Mouse (Mus musculus): ENCODE data around the gene Dlgap4.
A peak's percentile ranks its signal among the peaks of the same experiment; 100 is the strongest.

Gene Dlgap4

DNA sequence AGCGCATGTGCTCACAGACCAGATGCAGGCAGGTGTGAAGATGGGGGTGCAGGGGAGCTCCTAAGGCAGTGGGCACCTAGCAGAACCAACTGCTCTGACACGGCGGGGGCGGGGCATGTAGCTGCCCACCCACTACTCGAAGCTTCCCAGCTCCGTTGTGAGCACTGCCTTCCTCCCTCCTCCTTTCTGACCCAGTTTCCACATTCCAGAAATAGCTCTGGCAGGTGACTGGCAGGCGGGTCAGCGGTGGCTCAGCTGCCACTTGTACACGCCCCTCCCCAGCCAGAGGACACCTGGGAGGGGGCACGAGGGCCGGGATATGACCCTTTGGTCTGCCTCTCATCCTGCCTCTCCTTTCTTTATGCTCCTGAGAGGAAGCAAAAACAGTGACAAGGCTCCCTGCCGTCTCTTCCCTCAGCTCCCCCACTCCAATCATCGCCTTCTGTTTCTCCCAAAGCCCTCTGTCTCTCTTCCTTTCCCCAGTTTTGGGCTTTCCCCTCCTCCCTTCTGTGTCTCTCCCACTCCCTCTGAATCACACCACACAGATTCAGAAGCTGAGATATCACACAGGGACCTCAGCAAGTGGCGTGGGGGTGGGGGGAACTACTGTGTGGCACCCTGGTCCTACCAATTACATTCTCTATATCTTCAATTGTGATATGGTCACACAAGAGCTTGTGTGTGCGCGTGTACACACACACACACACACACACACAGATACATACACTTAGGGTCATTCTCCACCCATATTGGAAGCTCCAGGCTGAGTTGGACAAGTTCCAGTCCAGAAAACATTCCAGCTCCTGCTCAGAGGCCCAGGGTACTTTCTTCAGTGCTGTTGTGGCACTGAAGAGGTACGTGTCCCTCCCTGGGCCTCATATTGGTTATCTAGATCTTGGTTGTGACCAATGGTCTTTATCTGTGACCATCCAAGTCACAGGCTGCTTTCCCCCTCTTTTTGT lies 104.1 kb downstream of the Dlgap4 start:
- DNase-seq (ENCODE audit: low spot score): peak; percentile 65

DNA sequence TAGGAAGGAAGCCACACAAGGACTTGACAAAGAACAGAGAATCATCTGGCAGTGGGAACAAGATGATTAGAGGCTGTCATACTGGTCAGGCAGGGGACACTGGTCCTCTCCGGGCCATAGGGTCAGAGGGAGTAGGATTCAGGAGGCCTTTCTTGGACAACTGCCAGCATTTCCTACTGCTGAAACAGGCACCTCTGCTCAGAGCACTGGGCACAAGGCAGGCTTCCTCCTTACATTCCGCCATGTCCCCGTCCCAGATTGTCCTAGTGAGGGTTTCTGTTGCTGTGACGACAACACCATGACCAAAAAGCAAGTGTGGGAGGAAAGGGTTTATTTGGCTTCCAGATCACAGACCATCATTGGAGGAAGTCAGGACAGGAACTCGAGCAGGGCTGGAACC lies 105.3 kb downstream of the Dlgap4 start:
- DNase-seq (ENCODE audit: low spot score): no peak

DNA sequence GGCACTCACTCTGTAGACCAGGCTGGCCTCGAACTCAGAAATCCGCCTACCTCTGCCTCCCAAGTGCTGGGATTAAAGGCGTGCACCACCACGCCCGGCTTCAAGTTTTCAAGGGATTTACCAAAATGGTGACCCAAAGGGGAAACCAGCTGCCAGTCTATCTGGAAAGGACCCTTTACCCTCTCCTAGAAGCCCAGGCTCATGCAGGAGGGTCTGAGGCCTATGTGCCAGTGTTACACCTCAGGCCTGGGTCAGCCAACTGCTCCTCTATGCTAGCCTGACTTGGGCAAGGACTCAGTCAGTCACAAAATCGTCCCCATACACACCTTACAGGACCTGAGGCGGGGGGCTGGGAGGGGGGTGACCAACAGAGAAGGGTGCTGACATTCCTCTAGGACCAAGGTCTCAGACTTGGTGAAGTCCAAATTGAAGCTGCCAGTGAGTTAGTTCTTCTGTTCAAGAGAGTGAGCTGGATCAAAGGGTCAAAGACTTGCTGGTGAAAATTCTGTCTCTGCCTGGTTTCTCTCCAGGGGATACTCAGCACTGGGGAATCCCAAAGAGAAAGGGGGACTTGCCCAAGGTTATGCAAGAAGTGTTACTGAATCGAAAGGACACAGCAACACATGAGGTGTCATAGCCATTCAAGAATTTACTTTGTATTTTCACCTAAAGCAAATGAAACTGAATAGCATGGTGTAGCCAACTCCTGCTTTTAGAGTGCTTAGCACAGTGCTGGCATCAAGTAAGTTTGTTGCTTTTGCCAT lies 106.2 kb downstream of the Dlgap4 start:
- no peak for DNase-seq (ENCODE audit: low spot score)

DNA sequence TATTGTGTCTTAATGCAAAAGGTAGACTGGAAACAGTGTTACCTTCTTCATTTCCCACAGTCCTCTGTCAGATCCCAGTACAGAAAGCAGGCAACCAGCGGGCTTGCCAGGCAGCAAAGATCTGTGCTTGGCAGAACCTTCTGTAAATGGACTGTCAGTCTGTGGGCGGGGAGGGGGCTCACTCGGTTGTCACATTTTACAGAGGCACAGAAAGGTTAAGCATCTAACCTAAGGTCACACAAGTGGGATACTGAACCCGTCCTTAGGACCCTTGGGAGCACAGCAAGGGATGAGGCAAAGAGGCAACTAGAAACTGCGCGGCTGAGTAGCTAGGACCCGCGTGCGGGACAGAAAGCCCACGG lies 106.8 kb downstream of the Dlgap4 start:
- DNase-seq (ENCODE audit: low spot score): no peak

DNA sequence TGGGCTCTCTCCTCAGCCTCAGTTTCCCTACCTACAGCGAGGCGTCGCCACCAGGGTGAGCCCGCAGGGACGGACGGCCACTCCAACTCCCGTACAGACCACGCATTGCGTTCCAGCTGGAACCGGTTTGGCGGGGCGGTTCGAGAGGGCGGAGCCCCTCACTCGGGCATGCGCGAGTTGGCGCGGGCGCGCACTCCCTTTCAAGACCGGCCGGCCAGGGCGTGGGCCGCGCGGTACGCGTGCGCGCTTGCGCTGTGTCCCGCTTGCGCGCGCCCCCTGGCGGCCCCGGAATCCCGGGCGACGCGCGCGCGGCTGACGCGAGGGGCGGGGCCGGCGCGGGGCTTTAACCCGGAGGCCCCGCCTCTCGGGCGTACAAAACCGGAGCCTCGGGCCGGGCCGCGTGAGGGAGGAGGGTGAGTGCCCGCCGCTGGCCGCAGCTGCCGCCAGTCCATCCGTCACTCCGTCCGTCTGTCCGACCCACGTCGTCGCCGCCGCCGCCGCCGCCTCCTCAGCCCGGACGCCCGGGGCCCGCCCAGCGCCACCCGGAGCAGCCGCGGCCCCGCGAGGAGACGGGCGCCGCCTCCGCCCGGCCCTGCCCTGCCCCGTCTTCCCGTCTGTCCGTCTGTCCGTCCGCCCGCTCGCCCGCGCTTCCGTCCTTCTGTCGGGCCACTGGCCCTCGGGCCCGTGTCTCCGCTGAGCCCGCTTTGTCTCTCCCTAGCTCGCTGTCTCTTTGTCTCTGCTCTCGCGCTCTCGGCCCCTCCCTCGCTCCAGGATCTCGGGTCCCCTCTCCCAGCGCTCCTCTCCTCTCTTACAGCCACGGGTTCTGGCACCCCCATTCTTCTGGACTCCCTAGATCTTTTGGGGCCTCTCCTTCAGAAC lies 107.4 kb downstream of the Dlgap4 start:
- DNase-seq (ENCODE audit: low spot score): peak; percentile 97

DNA sequence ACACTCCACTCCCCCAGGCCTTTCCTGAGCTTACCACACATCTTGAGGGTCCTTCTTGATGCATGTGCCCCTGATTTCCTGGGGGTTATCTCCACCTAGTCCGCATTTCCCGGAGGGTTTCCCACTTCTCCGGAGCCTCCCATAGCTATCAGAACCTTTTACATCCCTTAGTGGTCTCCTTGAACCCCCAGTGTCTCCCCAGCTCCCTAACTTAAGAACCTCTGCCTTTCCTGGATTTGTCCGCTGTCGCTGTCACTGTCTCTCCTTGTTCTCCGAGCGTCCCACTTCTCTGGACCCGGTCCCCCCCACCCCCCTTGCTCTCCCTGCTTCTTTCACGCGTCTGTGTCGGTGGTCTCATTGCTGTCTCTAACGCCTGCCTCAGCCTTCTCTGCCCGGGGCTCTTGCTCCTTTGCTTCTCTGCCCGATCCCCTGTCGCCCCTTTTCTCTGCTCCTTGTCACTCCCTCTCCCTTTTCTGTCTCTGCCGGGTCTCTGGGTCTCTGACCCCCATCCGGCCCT lies 108.1 kb downstream of the Dlgap4 start:
- DNase-seq (ENCODE audit: low spot score): peak; percentile 69

DNA sequence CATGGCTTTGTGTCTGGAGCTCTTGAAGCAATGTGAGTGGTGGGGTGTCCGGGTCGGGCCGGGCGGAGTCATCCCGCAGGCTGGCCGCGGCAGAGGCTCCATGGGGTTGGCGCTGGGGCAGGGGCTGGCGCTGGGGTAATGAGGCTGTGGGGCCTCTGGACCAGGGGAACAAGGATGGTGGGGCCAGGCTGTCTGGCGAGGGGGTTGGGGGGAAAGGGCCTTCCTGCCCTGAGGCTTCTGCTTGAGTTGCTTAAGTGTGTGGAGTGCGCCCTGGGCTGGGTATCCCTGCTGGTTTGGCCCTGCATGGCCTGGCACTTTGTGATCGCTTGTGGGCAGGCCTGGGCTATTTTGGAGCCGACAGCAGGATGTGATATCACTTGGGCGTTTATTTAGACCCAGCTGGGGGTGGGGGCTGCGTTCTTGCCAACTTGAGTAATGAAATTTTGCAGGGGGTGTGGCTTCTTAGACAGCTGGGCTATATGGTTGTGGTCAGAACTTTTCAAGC lies 108.6 kb downstream of the Dlgap4 start:
- peak; percentile 68 for DNase-seq (ENCODE audit: low spot score)

DNA sequence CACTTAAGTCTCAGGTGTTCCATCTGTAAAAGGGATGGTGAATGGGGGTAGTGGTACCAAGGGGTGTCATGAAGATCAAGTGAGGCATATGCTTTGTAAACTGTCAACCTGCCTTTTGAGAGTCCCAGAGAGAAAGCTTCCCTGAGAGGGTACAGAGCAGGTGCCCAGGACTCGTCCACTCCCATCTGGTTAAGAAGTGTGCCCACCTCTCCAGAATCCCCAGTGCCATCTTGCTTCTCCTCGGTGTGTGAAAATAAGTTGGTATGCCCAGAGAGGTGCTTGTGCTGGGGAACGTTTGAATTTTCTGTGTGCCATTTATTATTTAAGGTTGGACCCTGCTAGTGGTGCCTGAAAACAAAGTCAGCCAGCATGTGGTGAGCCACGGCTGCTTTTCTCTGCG lies 109.2 kb downstream of the Dlgap4 start:
- no peak for DNase-seq (ENCODE audit: low spot score)

DNA sequence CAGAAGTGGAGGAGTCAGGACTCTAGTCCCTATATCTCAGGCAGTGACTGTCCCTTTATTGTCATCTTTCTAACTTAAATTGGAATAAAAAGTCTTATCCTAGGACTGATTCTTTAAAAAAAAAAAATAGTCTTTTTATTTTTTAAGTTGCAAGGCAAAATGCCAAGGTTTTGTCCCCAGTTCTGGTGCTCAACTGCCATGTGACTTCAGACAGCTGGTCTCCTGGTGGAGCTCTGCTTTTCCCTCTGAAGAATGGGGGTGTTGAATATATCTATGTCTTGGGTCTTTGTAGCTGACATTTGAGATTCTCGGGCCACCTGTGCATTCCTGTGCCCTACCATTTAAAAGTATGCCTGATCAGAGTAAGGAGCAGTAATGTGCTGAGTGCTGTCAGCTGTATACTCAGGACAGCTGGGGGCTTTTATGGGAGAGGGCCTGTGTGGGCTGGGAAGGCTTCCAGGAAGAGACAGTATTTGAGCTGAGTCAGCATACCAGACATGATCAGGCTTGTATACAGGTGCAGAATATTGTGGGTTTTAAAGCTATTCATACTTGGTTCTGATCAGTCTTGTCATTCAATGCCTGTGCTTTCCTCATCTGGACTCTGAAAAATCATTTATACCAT lies 110.5 kb downstream of the Dlgap4 start:
- no peak for DNase-seq (ENCODE audit: low spot score)

DNA sequence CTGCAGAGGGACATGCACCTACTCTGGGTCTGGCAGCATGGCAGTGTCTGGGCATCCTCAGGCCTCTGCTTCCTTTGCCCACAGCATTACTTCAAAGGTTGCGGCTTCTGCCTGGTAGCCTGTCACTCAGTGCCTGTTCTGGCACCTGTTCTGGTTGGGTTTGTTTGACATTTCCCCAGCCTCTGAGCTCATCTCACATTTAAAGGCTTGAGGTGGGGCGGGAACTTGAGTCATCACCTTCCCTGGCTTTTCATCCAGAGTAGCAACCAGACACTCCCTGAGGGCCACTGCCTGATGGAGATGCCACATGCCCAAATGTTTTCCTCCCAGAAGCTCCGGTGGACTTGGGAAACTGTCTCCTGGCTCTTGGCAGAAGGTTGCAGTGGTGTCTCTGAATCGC lies 111.4 kb downstream of the Dlgap4 start:
- no peak for DNase-seq (ENCODE audit: low spot score)

DNA sequence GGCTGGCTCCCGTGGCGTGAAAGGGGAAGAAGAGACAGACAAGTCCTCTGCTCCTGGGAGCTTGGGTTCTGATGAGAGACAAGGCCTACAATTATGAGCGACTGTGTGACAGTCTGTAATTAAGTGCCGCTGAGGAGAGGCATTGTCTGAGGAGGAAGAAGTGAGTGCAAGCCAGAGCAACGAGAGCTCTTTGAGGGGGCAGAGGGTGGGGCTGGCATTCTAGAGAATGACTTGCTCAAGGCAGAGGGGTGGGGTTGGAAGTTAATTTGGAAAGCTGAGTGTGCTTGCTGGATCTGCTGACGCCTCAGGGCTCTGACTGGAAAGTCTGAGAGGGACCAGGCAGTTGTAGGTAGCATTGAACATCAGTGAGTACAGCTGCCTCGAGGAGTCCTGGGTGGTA lies 112.8 kb downstream of the Dlgap4 start:
- peak; percentile 30 for DNase-seq (ENCODE audit: low spot score)

DNA sequence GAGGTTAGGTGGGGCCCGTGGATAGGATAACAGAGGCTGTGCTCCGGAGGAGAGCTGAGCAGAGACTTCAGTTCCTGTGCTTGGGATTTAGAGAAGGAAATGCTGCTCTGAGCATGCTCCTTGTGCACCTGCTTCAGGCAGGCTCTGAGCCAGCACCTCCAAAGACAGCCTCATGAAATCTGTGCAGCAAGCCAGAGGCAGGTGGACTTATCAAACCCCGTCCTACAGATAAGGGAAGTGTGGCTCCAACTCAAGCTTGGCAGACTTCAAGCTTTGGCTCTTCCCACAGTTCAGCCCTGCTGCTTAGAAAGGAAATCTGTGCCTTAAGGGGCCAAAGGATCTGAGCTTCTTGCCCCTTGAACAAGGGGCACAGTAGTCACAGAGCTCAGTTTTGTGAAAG lies 113.4 kb downstream of the Dlgap4 start:
- DNase-seq (ENCODE audit: low spot score): no peak

DNA sequence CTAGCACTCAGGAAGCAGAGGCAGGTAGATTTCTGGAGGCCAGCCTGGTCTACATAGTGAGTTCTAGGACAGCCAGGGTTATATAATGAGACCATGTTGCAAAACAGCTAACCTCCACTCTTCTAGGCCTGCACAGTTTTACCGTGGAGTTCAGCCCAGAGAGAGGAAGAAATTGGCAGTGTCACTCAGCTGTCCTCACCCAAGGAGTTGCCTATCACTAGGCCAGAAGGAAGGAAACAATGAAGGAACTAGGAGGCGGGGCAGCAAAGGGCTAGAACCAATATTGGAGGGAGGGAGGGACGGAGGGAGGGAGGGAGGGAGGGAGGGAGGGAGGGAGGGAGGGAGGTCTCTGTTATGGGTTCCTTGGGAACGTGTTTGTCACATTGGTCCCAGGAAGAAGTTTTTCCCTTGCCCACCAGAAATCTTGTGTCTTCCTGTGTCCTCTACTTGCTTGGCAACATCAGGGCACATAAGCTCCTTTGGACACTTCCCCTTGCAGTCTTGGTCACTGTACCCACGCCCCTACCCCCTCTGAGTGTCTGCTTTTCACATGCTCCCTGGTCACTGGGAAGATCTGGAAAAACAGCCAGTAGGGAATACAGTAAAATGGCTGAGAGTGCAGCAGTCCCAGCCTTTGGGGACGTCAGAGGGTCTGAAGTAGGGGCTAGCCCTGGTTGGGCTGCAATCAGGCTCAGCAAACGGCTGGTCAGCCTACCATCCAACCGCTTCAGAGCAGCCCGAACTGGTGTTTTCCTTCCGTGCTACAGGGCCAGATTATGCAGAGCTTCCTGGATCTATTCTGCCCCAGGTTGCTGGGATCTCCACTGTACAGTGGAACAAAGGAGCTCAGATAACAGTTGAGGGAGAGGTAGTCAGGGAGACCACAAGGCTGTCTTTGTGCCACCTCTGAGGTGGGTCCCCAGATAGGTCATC lies 116.3 kb downstream of the Dlgap4 start:
- no peak for DNase-seq (ENCODE audit: low spot score)

DNA sequence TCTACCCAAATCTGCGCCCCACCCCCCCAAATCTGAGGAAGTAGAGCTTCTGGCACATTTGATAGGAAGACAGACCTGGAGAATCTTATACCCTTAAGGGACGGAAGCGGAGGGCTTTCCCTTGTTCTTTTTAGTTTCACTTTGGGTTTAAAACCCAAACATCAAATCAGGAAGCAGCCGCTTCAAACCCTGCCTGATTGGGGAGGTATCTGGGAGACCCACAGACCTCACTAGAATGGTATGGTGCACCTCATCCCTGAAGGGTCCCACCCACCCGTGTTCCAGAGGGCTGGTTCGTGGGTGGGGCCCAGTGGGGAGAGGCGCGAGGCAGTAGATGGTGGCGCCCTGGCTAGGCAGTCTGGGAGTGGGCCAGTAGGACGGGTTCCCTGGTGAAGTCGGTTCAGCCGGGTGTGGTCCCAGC lies 117.0 kb downstream of the Dlgap4 start:
- DNase-seq (ENCODE audit: low spot score): no peak

DNA sequence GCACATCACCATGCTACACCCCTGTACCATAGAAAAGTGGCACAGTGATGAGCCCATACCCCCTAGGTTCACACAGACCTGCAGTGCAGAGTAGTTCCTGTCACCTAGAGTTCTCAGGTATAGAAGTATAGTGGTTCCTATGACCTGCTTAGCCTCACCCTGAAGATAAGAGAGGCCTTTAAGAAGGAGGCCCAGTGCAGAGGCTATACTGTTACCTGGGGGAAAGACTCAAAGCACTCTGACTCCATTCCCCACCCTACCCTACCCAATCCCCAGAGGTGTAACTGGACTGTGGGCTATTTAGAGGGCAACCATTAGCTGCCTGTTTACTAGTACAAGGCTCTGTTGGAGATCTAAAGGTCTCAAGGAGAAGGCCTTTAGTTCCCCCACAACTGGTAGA lies 118.1 kb downstream of the Dlgap4 start:
- no peak for DNase-seq (ENCODE audit: low spot score)

DNA sequence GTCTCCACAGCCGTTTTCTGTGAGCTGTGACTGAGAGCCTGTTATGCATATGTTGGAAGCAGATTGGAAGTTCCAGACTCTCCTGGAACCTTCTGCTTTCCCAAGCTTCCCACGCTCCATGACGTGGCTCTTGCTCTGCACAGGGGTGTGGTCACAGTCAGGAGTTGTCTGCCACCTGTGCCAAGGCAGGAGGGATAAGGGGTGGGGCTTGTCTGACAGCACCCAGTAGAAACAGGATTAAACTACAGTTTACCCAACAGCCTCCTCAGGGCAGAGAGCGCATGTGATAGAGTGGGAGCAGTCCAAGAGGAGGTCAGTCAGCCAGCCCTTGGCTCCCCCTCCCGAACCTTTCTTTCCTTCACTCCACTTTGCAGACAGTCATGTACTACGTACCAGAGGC lies 118.6 kb downstream of the Dlgap4 start:
- no peak for DNase-seq (ENCODE audit: low spot score)

DNA sequence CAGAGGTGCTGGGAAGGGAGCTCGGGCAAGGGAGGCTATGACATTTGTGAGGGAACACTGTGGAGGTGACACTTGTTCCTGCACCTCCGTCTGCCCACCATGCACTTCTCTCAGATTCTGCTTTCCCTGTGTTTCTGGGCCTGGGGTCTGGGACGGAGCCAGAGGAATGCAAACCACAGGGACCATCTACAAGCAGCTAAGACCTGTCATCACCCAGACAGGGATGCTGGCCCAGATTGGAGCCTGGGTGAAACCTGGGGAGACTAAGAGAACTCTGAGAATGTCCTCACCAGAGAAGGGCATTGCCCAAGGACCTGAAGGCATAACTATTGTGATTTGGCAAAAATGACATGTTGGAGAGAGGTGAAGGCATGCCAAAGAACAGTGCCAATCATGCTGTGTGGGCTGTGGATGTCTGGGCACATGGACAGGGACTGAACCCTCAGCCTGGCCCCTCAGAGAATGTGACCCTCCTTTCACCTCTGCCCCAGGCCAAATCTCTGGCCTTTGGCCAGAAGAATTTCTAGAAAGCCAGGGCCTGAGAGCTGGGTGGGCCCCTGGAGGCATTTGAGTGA lies 122.3 kb downstream of the Dlgap4 start:
- DNase-seq (ENCODE audit: low spot score): no peak

DNA sequence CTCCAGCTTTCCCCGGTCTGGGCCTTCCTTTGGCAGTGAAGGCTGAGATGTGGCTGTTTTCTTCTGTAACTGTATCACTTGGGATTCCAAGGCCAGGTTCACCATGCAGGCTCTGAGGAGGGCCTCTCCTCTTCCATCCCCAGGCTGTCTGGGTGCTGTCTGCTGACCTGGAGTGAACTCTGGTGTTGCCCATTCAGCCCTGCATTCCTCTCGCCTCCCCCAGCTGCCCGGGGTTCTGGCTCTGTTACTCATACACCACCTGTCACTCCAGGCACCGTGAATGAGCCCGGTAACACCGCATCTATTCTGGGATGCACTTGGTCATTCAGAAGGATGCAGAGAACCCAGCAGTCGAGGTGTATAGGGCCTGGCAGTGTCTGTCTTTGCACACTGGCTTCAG lies 123.3 kb downstream of the Dlgap4 start:
- DNase-seq (ENCODE audit: low spot score): no peak

DNA sequence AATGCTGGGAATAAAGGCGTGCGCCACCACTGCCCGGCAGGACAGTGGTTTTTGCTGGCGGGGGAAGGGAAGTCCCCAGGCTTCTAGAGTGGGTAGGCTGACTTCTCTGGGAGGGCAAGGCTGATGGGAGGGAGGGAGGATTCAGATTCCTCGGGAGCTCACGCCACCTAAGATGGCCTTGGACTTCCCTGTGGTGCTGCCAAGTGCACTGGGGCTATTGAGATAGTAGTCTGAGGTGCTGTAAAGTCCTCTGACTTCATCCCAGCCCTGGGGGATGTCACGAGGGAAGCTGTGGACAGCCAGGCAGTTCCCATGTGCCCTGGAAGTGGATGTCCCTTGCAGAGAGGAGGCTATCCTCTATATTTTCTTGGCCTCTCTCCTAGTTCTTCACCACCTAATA lies 124.5 kb downstream of the Dlgap4 start:
- no peak for DNase-seq (ENCODE audit: low spot score)

DNA sequence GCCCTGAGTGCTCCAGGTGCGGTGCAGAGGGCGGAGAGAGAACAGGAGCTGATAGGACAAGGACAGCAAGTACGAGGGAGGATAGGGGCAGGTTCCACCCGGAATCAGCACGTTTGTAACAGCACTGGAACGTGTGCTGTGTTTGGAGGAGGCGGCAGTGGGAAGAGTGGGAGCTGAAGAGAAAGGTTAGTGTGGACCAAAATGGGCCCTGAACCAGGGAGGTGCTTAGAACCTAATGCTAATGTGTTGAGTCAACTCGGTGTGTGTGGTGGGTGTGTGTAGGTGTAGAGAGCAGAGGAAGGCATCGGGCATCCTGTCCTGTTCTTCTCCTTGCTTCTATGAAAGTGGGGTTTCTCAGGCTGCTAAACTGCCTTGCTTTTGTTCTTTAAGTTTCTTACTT lies 127.8 kb downstream of the Dlgap4 start:
- no peak for DNase-seq (ENCODE audit: low spot score)
